Mouse (Mus musculus) fat pad, adult 2 months (tissue): Measurements from ENCODE around the gene Foxred2.

ENCODE experiments used
- DNase-seq: peaks from one replicate; pipeline ENCODE4 v3.0.0-alpha.2; 2011; ENCODE audit warnings: low read depth, low spot score; ENCODE audit errors: extremely low read depth

Gene Foxred2

DNA sequence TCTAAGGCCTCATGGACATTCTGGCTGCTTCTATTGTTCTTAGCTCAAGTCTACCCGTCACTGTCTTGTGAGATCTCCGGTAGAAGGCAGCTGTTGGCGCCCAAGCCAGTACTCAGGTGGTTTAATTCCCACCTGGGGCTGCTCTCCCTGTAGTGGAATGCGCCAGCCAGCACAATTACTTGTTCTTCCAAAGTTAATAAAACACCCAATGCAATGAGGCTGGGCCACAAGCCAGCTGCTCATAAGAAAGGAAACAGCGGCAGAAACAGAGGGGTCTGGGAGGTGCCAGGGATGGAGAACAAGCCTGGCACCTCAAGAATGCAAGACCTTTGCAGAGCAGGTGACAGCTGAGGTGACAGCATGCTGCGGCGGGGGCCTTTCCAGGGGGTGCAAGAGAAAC lies 7.5 kb downstream of the Foxred2 start:
- DNase-seq: no peak

DNA sequence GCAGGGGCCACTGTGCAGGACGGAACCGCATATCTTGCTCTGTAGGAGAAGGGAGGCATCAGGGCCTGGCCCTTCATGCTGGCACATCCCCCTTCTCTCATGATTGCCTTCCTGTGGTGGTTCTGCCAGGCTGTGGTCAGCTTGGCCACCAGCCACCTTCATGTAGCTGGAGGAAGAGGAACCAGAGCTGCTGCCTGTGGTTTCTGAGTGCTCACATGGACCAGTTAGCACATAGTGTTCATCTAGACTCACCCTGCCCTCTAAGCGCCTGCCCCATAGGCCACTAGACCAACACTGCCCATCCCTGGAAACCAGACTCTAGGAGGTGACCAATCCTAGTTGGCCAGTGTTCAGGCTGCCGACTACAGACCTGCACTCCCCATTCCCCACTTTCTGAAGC lies 10.8 kb downstream of the Foxred2 start:
- DNase-seq: no peak

DNA sequence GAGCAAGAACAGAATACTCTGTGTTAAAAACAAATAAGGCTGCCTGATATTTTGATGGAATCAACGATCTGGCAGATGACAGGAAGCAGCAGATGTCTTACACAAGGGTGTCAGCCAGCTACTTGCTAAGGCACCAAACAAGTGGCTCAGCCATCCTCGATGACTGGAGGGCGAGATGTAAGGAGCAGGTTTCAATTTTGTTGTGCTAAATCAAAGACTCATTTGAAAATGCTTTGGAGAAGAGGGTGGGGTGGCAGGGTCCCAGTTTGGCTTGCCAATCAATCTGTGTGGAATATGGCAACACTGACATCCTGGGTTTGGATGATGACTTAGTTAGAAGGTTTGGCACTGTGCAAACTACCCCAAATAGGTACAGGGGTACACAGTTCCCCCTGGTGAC lies 15.0 kb downstream of the Foxred2 start:
- no peak for DNase-seq

GRCm38 (mm10) chr15:77938516-77938915 lies 18.0 kb downstream of the Foxred2 start:
- no peak for DNase-seq

GRCm38 (mm10) chr15:77935673-77936375 lies 20.7 kb downstream of the Foxred2 start:
- no peak for DNase-seq

DNA sequence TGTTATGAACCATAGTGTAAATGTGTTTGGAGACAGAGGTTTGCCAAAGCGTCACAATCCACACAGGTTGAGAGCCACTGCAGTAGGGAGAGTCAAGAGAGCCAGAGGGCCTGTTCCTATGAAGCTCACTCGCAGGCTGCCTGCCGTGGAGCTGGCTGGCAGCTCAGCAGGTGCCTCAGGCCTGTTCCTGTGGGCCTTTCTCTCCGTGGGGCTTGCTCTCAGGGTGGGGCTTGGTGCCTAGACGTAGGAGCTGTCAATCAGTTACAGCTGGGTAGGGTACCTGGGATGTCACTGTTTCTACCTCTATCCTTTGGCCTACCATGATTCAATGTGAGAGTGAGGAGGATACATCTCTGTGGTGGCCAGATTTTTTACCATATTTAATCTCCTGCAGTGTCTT lies 21.6 kb downstream of the Foxred2 start:
- DNase-seq: no peak

DNA sequence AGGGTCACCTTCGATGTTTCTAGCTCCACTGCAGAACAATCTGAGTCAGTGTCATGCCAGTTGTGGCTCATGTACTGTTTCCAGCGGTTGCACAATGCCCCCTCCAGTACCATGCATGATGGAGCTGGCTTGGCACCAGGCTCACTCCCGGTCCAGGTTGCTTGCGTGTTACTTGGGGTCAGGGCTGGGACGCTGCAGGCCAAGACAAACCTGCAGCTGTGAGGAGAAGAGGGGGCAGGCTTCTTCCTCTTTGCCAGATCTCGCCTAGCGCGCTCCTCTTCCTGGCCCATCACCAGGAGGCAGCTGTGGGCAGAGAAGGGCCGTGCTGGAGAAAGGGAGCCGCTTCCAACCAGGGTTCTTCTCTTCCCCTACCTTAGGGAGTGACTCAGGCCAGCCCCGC lies 22.2 kb downstream of the Foxred2 start:
- no peak for DNase-seq

- no peak for DNase-seq
These were observed 22.8 kb downstream of the Foxred2 start for GRCm38 (mm10) chr15:77933770-77934169.

DNA sequence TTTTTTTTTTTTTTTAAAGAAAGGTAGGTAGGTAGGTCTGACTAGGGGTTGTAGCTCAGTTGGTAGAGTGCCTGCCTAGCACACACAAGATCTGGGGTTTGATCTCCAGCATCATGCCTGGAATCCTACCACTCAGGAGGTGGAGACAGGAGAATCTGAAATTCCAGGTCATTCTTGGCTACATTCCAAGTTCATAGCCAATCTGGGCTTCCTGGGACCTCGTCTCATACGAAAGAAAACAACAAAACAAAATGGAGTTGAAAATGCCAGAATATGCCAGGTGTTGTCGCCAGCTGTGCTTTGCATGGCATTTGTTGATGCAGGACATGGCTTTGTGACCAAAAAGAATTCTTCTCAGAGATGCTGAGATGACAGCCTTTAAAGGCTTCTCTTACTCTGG lies 23.3 kb downstream of the Foxred2 start:
- DNase-seq: no peak

- no peak for DNase-seq
These were observed 24.9 kb downstream of the Foxred2 start for GRCm38 (mm10) chr15:77931689-77932016.

- DNase-seq: no peak
These were observed 25.4 kb downstream of the Foxred2 start for GRCm38 (mm10) chr15:77930986-77931688.

- no peak for DNase-seq
These were observed 26.7 kb downstream of the Foxred2 start for GRCm38 (mm10) chr15:77929804-77930203.

DNA sequence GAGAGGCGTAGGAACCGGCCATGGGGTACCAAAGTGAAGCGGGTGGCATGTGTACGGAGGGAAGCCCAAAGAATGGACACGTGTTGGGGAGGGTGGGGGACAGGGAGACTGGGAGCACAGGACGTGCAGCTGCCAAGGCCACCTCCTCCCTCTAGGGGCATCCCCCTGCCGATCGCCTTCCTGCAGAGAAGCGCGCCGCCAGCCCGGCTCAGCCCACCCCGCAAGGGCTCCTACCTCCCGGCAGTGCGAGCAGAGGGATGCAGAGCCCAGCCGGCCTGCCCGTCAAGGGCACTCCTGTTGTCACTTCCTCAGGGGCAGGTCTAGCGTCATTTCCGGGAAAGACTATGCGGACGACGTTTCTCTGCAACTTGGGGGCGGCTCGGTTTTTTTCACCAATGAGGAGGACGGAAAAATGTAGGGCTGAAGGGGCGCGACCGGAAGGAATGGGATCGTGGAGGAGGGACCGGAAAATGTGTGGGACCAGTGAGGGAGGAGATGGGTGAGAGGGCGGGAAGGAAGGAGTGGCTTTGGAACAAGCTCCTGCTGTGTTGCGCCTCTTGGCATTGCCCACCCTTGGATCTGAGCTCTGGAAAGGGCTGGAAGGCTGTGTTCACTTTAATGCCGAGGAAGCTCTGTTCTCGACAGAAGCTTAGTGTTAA lies 27.7 kb downstream of the Foxred2 start, which contains the start of gene Txn2:
Gene Txn2, minus strand, starts transcription at position 334 of the 659 bp plus-strand sequence.
- DNase-seq: peak; percentile 95

- DNase-seq: no peak
These were observed 28.4 kb downstream of the Foxred2 start for GRCm38 (mm10) chr15:77928091-77928490.

- no peak for DNase-seq
These were observed 29.6 kb downstream of the Foxred2 start for GRCm38 (mm10) chr15:77926921-77927320.

- no peak for DNase-seq
These were observed 31.3 kb downstream of the Foxred2 start for GRCm38 (mm10) chr15:77925195-77925594.

- DNase-seq: no peak
These were observed 33.1 kb downstream of the Foxred2 start for GRCm38 (mm10) chr15:77923267-77924035.

GRCm38 (mm10) chr15:77922710-77923109 lies 33.8 kb downstream of the Foxred2 start:
- no peak for DNase-seq

DNA sequence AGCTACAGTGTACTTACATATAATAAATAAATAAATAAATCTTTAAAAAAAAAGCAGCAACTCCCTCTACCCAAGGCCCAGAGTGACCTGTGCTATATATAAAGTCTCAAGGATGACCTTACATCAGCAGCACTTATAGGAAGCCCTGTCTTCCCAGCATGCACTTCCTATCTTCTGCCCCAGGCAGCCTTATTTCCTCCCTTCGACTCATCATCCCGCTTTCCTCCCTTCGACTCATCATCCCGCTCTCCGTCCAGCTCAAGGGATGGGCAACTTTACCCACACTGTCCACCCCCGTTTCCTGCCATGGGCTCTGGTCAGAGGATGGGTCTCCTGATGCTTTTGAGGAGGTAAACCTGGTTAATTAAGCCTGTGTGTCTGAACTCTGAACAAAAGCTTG lies 34.9 kb downstream of the Foxred2 start:
- DNase-seq: no peak

- DNase-seq: no peak
These were observed 35.7 kb downstream of the Foxred2 start for GRCm38 (mm10) chr15:77920511-77921462.
